Comparison of ENCODE assay signal across 13 mouse cellular contexts in genomic region chr7:35371096-35371495, GRCm38 (mm10). TPM values are rescaled to one million over a fixed set of nuclear protein-coding genes. Genes with fewer than 3 reads are reported as not detected.
DNase-seq lines count a peak whose midpoint lies in the region; ATAC-seq lines count a peak whose summit lies in the region.
"Had no signal": no experiment of that assay in that cellular context is flagged by ENCODE, and none has a peak within 500 bp of the region (broad histone marks: within the 10 kb centered on the region; RNA-seq: fewer than 3 reads in every experiment).

No protein-coding gene starts in this region.

- H3K4me2 ChIP-seq in kidney, embryonic 14.5 days (replicated peaks; ENCODE audit: low read depth, low read length) = no peak overlapping the region
- no peak overlapping the region for H3K4me2 ChIP-seq in hindbrain, embryonic 15.5 days
- 0 out of 2 replicates have a peak overlapping the region, but pooled peaks have one; percentile 6 for H3K4me2 ChIP-seq in neural tube, embryonic 15.5 days
- H3K4me2 ChIP-seq: heart, embryonic 12.5 days had no signal

- H3K27me3 ChIP-seq in kidney, embryonic 14.5 days (ENCODE audit: control insufficient read depth, insufficient read depth, low read length) = no peaks in the 10 kb centered on the region
- H3K27me3 ChIP-seq in hindbrain, embryonic 15.5 days = no peaks in the 10 kb centered on the region
- no peaks in the 10 kb centered on the region for H3K27me3 ChIP-seq in neural tube, embryonic 15.5 days (replicated peaks)
- H3K27me3 ChIP-seq: heart, embryonic 12.5 days had no signal

- 0 out of 2 replicates have a peak, but pooled peaks cover 3% of the 10 kb centered on the region for H3K9me3 ChIP-seq in kidney, embryonic 14.5 days (ENCODE audit: control insufficient read depth, low read length)
- no peaks in the 10 kb centered on the region for H3K9me3 ChIP-seq in hindbrain, embryonic 15.5 days
- no peaks in the 10 kb centered on the region for H3K9me3 ChIP-seq in neural tube, embryonic 15.5 days (replicated peaks)

- H3K27ac ChIP-seq in kidney, embryonic 14.5 days (ENCODE audit: low read depth, low read length) = peak overlapping the region; percentile 67
- H3K27ac ChIP-seq in hindbrain, embryonic 15.5 days (replicated peaks) = 0 out of 2 replicates have a peak overlapping the region, but pooled peaks have one; percentile 21
- peak overlapping the region; percentile 34 for H3K27ac ChIP-seq in neural tube, embryonic 15.5 days (replicated peaks)
- H3K27ac ChIP-seq: gastrocnemius, adult 2 months had no signal

- peak; percentile 67 for ATAC-seq in kidney, embryonic 14.5 days (ENCODE audit: low FRiP score, low TSS enrichment)
- 0 out of 2 replicates have a peak, but pooled peaks have one; percentile 27 for ATAC-seq in hindbrain, embryonic 15.5 days (ENCODE audit: low FRiP score, low read depth)
- 0 out of 2 replicates have a peak, but pooled peaks have one; percentile 11 for ATAC-seq in neural tube, embryonic 15.5 days (ENCODE audit: low FRiP score)
- no peak for ATAC-seq in megakaryocyte progenitor cell, adult 5-6 weeks (replicated peaks; ENCODE audit: poor library complexity)

- intact Hi-C loops in left cerebral cortex, postnatal 10 days (cut with DNase I) = no loop called here

- no peaks in the 10 kb centered on the region for H3K36me3 ChIP-seq in kidney, embryonic 14.5 days (ENCODE audit: control insufficient read depth, insufficient read depth, low read length)
- H3K36me3 ChIP-seq in hindbrain, embryonic 15.5 days = no peaks in the 10 kb centered on the region
- H3K36me3 ChIP-seq in neural tube, embryonic 15.5 days = no peaks in the 10 kb centered on the region

- H3K9ac ChIP-seq in kidney, embryonic 14.5 days (ENCODE audit: low read depth, low read length) = no peak overlapping the region
- H3K9ac ChIP-seq in hindbrain, embryonic 15.5 days = no peak overlapping the region
- H3K9ac ChIP-seq in neural tube, embryonic 15.5 days (replicated peaks) = no peak overlapping the region
- H3K9ac ChIP-seq: heart, embryonic 12.5 days had no signal

- H3K4me1 ChIP-seq in kidney, embryonic 14.5 days (ENCODE audit: control insufficient read depth, insufficient read depth, low read length) = peaks cover 9% of the 10 kb centered on the region; the same call in 1 of the 2 replicates
- H3K4me1 ChIP-seq in hindbrain, embryonic 15.5 days (replicated peaks) = no peaks in the 10 kb centered on the region; the same call in 1 of the 2 replicates
- H3K4me1 ChIP-seq in neural tube, embryonic 15.5 days = peaks cover 6% of the 10 kb centered on the region

- H3K4me3 ChIP-seq in kidney, embryonic 14.5 days (ENCODE audit: low read length) = no peak overlapping the region
- no peak overlapping the region for H3K4me3 ChIP-seq in hindbrain, embryonic 15.5 days
- H3K4me3 ChIP-seq in neural tube, embryonic 15.5 days (replicated peaks) = no peak overlapping the region
- H3K4me3 ChIP-seq: gastrocnemius, adult 2 months; heart, embryonic 12.5 days had no signal

- WGBS in kidney, embryonic 14.5 days = 31% methylated on average over 14 of the region's 14 CpGs
- 16% methylated on average over 14 of the region's 14 CpGs for WGBS in hindbrain, embryonic 15.5 days
- WGBS in neural tube, embryonic 15.5 days = 9% methylated on average over 14 of the region's 14 CpGs

- DNase-seq in kidney, adult 8-10 months = no peak
- DNase-seq in embryo, embryonic 10.5 days (ENCODE audit: low spot score) = peak; percentile 51
- DNase-seq in cerebellum, postnatal 14 days = no peak
- no peak for DNase-seq in left cerebral cortex, postnatal 10 days (ENCODE audit: extremely low spot score in 1 of 2, low spot score in 2 of 2)
- DNase-seq: cerebellum, adult 9-10 months; gastrocnemius, adult 2 months; lung, adult 2 months; thymus, postnatal 14 days had no signal

RNA-seq across cellular contexts. Expression of gene Faap24, which starts 25.5 kb away (rescaled TPM):
- polyA plus RNA-seq in kidney, embryonic 14.5 days (2014; fragmentation: Nextera tagmentation; extraction: Ambion mirVana) = 14.5 and 18.0 TPM in 2 replicates
- polyA plus RNA-seq in hindbrain, embryonic 15.5 days (2015; fragmentation: Nextera tagmentation; extraction: Ambion mirVana) = 15.3 and 15.7 TPM in 2 replicates
- polyA plus RNA-seq in neural tube, embryonic 15.5 days (2015; fragmentation: Nextera tagmentation; extraction: Ambion mirVana) = 14.9 and 17.3 TPM in 2 replicates
- 10 to 100 TPM in 1 of 2 experiments, 1 to 10 TPM in 1; 8.7 to 10.6 TPM for total RNA-seq in left cerebral cortex, postnatal 10 days (2021)
- total RNA-seq in megakaryocyte progenitor cell, adult 5-6 weeks (2015) = 17.2 and 24.1 TPM in 2 replicates
- total RNA-seq in megakaryocyte progenitor cell, adult 5-6 weeks (2017) = 16.3 and 18.9 TPM in 2 replicates

RNA-seq across cellular contexts. Expression of gene Cep89, which starts 25.7 kb away (rescaled TPM):
- polyA plus RNA-seq in kidney, embryonic 14.5 days (2014; fragmentation: Nextera tagmentation; extraction: Ambion mirVana) = 40.2 and 59.9 TPM in 2 replicates
- polyA plus RNA-seq in hindbrain, embryonic 15.5 days (2015; fragmentation: Nextera tagmentation; extraction: Ambion mirVana) = 33.2 and 33.5 TPM in 2 replicates
- 28.4 and 35.1 TPM in 2 replicates for polyA plus RNA-seq in neural tube, embryonic 15.5 days (2015; fragmentation: Nextera tagmentation; extraction: Ambion mirVana)
- 10 to 100 TPM; 21.5 to 24.7 TPM for total RNA-seq in left cerebral cortex, postnatal 10 days (2021)
- 9.6 and 16.9 TPM in 2 replicates for total RNA-seq in megakaryocyte progenitor cell, adult 5-6 weeks (2015)
- total RNA-seq in megakaryocyte progenitor cell, adult 5-6 weeks (2017) = 8.0 and 13.6 TPM in 2 replicates

RNA-seq across cellular contexts. Expression of gene Rhpn2, which starts 37.1 kb away (rescaled TPM):
- polyA plus RNA-seq in kidney, embryonic 14.5 days (2014; fragmentation: Nextera tagmentation; extraction: Ambion mirVana) = 10.2 and 15.7 TPM in 2 replicates
- polyA plus RNA-seq in hindbrain, embryonic 15.5 days (2015; fragmentation: Nextera tagmentation; extraction: Ambion mirVana) = 2.8 and 3.7 TPM in 2 replicates
- polyA plus RNA-seq in neural tube, embryonic 15.5 days (2015; fragmentation: Nextera tagmentation; extraction: Ambion mirVana) = 4.6 and 9.2 TPM in 2 replicates
- 1 to 10 TPM; 2.1 TPM for total RNA-seq in left cerebral cortex, postnatal 10 days (2021)
- not detected in 2 replicates for total RNA-seq in megakaryocyte progenitor cell, adult 5-6 weeks (2015)
- 0.10 TPM in 1 of 2 replicates, not detected in the other for total RNA-seq in megakaryocyte progenitor cell, adult 5-6 weeks (2017)

RNA-seq across cellular contexts. Expression of gene Gpatch1, which starts 52.9 kb away (rescaled TPM):
- polyA plus RNA-seq in kidney, embryonic 14.5 days (2014; fragmentation: Nextera tagmentation; extraction: Ambion mirVana) = 13.7 and 20.5 TPM in 2 replicates
- polyA plus RNA-seq in hindbrain, embryonic 15.5 days (2015; fragmentation: Nextera tagmentation; extraction: Ambion mirVana) = 17.9 and 20.0 TPM in 2 replicates
- polyA plus RNA-seq in neural tube, embryonic 15.5 days (2015; fragmentation: Nextera tagmentation; extraction: Ambion mirVana) = 18.8 and 19.3 TPM in 2 replicates
- total RNA-seq in left cerebral cortex, postnatal 10 days (2021) = 10 to 100 TPM; 21.2 to 24.1 TPM
- 12.2 and 13.0 TPM in 2 replicates for total RNA-seq in megakaryocyte progenitor cell, adult 5-6 weeks (2015)
- total RNA-seq in megakaryocyte progenitor cell, adult 5-6 weeks (2017) = 14.0 and 17.2 TPM in 2 replicates
